Mouse (Mus musculus) ES-E14 (cell line): ENCODE results near the gene Otx1. TPM values are rescaled to one million over a fixed set of nuclear protein-coding genes. Genes with fewer than 3 reads are reported as not detected.

Experiments
- DNase-seq: peaks from one replicate; pipeline ENCODE4 v3.0.0-alpha.2; 2013; ENCODE audit warnings: low read depth, low spot score
- H3K27ac ChIP-seq: 2 replicates; pipeline ENCODE4 v1.5.1; 2012; ENCODE audit warnings: low read depth, mild to moderate bottlenecking, low read length, moderate library complexity, mixed read lengths; ENCODE audit not compliant: poor library complexity, insufficient read depth, severe bottlenecking
- H3K36me3 ChIP-seq: 2 replicates; pipeline ENCODE4 v1.6.1; 2012; ENCODE audit warnings: mild to moderate bottlenecking, low read length, moderate library complexity, mixed read lengths; ENCODE audit not compliant: control insufficient read depth, poor library complexity, insufficient read depth, severe bottlenecking
- H3K4me1 ChIP-seq, 2 experiments: fragments of 150-350 bp in 1 of 2; sonication (generic) in 1 of 2; 2 replicates each; pipeline ENCODE4 v1.6.1; 2012; ENCODE audit warnings: low read length in 2 of 2, mild to moderate bottlenecking in 1 of 2, mixed read lengths in 1 of 2; ENCODE audit not compliant: control insufficient read depth in 2 of 2, insufficient read depth in 2 of 2, poor library complexity in 1 of 2
- H3K4me3 ChIP-seq, 2 experiments: fragments of 150-350 bp in 1 of 2; sonication (generic) in 1 of 2; 2 replicates each; pipeline ENCODE4 v1.5.1; 2012; ENCODE audit warnings: low read length in 2 of 2, low read depth in 1 of 2, mild to moderate bottlenecking in 1 of 2, mixed read lengths in 1 of 2; ENCODE audit not compliant: insufficient read depth in 1 of 2, poor library complexity in 1 of 2, severe bottlenecking in 1 of 2
- H3K9ac ChIP-seq: 2 replicates; pipeline ENCODE4 v1.6.1; 2012; ENCODE audit warnings: low read depth, mild to moderate bottlenecking, low read length, mixed read lengths; ENCODE audit not compliant: poor library complexity, insufficient read depth, severe bottlenecking
- H3K9me3 ChIP-seq: fragments of 150-350 bp; sonication (generic); 2 replicates; pipeline ENCODE4 v1.6.1; 2012; ENCODE audit warnings: low read depth, mild to moderate bottlenecking, low read length; ENCODE audit not compliant: control insufficient read depth, insufficient read depth
- CHD2 ChIP-seq: IDR thresholded peaks from 2 replicates; pipeline ENCODE4 v1.6.1; 2014; ENCODE audit warnings: mild to moderate bottlenecking, low read depth, low read length, inconsistent platforms
- HCFC1 ChIP-seq: IDR thresholded peaks from 2 replicates; pipeline ENCODE4 v1.6.1; 2012; ENCODE audit warnings: low read length, inconsistent platforms, borderline replicate concordance; ENCODE audit not compliant: insufficient read depth
- MAFK ChIP-seq: IDR thresholded peaks from 2 replicates; pipeline ENCODE4 v1.6.1; 2014; ENCODE audit warnings: mild to moderate bottlenecking, low read depth, low read length, inconsistent platforms; ENCODE audit not compliant: insufficient read depth
- ZC3H11A ChIP-seq: IDR thresholded peaks from 2 replicates; pipeline ENCODE4 v1.6.1; 2012; ENCODE audit warnings: low read depth, mild to moderate bottlenecking, inconsistent platforms, low read length, borderline replicate concordance
- ZNF384 ChIP-seq: IDR thresholded peaks from 2 replicates; pipeline ENCODE4 v1.6.1; 2012; ENCODE audit warnings: low read depth, low read length, inconsistent platforms
- in situ Hi-C, 2 experiments: fragments of 600-800 bp; cut with MboI; formaldehyde crosslinking; loops; one replicate each; pipeline ENCODE4 v1.15.1; 2025; ENCODE audit warnings: low sequenced_read_pairs in 2 of 2, inconsistent platforms in 1 of 2; ENCODE audit not compliant: unreplicated experiment in 2 of 2
- total RNA-seq: library from RNA; depleted of rRNA; stranded (reverse); fragments of 300-350 nt; gene quantifications from 2 replicates; pipeline ENCODE4 v1.2.3, GENCODE M21; 2012

Gene Otx1
- total RNA-seq, 1 experiment = not detected

- H3K36me3 ChIP-seq = no peaks in the 10 kb centered on the region
- H3K4me1 ChIP-seq = peaks cover 0 to 6% of the 10 kb centered on the region in 2 experiments; a peak in 3 of 4 replicates
- peak overlapping the region in 1 of 2 experiments; percentile 37; a peak in 2 of 4 replicates for H3K4me3 ChIP-seq
- DNase-seq = no peak
- no peak overlapping the region for H3K27ac ChIP-seq
- in situ Hi-C loops = no loop called here
- H3K9ac ChIP-seq = no peak overlapping the region
- TF ChIP-seq CHD2 (no peak), MAFK (no peak), ZNF384 (no peak), HCFC1 (no peak), ZC3H11A (no peak)
- H3K9me3 ChIP-seq = no peaks in the 10 kb centered on the region
Measured at GRCm38 (mm10) chr11:22007781-22008110, 5.0 kb upstream of the Otx1 start.

- no peak for TF ChIP-seq ZNF384
- no peak for TF ChIP-seq MAFK
- no peak for TF ChIP-seq ZC3H11A
- no peak for TF ChIP-seq CHD2
- no peak for TF ChIP-seq HCFC1
- Histone ChIP-seq H3K27ac (no peak overlapping the region), H3K9ac (no peak overlapping the region)
Measured at GRCm38 (mm10) chr11:22007088-22007780, 4.5 kb upstream of the Otx1 start.

GRCm38 (mm10) chr11:22006471-22007087 is 3.9 kb upstream of the Otx1 start:
- peaks cover 0 to 6% of the 10 kb centered on the region in 2 experiments; a peak in 3 of 4 replicates for H3K4me1 ChIP-seq
- DNase-seq = no peak
- TF ChIP-seq MAFK (no peak), HCFC1 (no peak), CHD2 (no peak), ZNF384 (no peak), ZC3H11A (no peak)
- in situ Hi-C loops = no loop called here
- H3K27ac ChIP-seq = no peak overlapping the region
- H3K4me3 ChIP-seq = peak overlapping the region; percentile 18 to 37; a peak in 2 of 4 replicates
- H3K36me3 ChIP-seq = no peaks in the 10 kb centered on the region
- no peak overlapping the region for H3K9ac ChIP-seq
- H3K9me3 ChIP-seq = no peaks in the 10 kb centered on the region

More at GRCm38 (mm10) chr11:22007088-22007780, 4.5 kb upstream of the Otx1 start:
- Histone ChIP-seq H3K9me3 (no peaks in the 10 kb centered on the region), H3K4me3 (peak overlapping the region; percentile 18 to 37; a peak in 3 of 4 replicates), H3K4me1 (peaks cover 0 to 6% of the 10 kb centered on the region in 2 experiments; a peak in 3 of 4 replicates), H3K36me3 (no peaks in the 10 kb centered on the region)
- DNase-seq = peak; percentile 13
- in situ Hi-C loops = no loop called here

- DNase-seq = no peak
- H3K4me3 ChIP-seq = no peak overlapping the region
- H3K4me1 ChIP-seq = peaks cover 0 to 6% of the 10 kb centered on the region in 2 experiments; a peak in 3 of 4 replicates
- H3K27ac ChIP-seq = no peak overlapping the region
- H3K9me3 ChIP-seq = no peaks in the 10 kb centered on the region
- H3K9ac ChIP-seq = no peak overlapping the region
- no peaks in the 10 kb centered on the region for H3K36me3 ChIP-seq
- TF ChIP-seq ZC3H11A = no peak
- TF ChIP-seq MAFK = no peak
- no peak for TF ChIP-seq HCFC1
- TF ChIP-seq ZNF384 = no peak
- TF ChIP-seq CHD2 = no peak
- in situ Hi-C loops = no loop called here
Measured at GRCm38 (mm10) chr11:22005281-22005870, 2.7 kb upstream of the Otx1 start.
